Mouse (Mus musculus) cerebellum, postnatal 10 days (tissue): ENCODE measurements around the gene Gtf3c4.

ENCODE experiments used
- DNase-seq, 2 experiments: peaks; one replicate each; pipeline ENCODE4 v3.0.0; 2021; ENCODE audit warnings: mixed read lengths in 2 of 2

The Gtf3c4 gene

GRCm38 (mm10) chr2:28799575-28799974 lies 40.6 kb downstream of the Gtf3c4 start:
- DNase-seq = no peak

- no peak for DNase-seq
Measured at GRCm38 (mm10) chr2:28798390-28798789, 41.8 kb downstream of the Gtf3c4 start.

- peak in 1 of 2 experiments; percentile 22 for DNase-seq
Measured at GRCm38 (mm10) chr2:28797490-28798106, 42.6 kb downstream of the Gtf3c4 start.

GRCm38 (mm10) chr2:28796298-28796697 lies 43.9 kb downstream of the Gtf3c4 start:
- DNase-seq = no peak

GRCm38 (mm10) chr2:28794623-28795022 lies 45.5 kb downstream of the Gtf3c4 start:
- no peak for DNase-seq

- peak; percentile 57 to 65 for DNase-seq
Measured at GRCm38 (mm10) chr2:28792931-28793610, 47.1 kb downstream of the Gtf3c4 start.

GRCm38 (mm10) chr2:28787067-28787619 lies 53.0 kb downstream of the Gtf3c4 start:
- peak in 1 of 2 experiments; percentile 17 for DNase-seq

- DNase-seq = no peak
Measured at GRCm38 (mm10) chr2:28786355-28787066, 53.6 kb downstream of the Gtf3c4 start.

GRCm38 (mm10) chr2:28781310-28781709 lies 58.9 kb downstream of the Gtf3c4 start:
- no peak for DNase-seq

- DNase-seq = no peak
Measured at GRCm38 (mm10) chr2:28780001-28780782, 60.0 kb downstream of the Gtf3c4 start.

- DNase-seq = no peak
Measured at GRCm38 (mm10) chr2:28776728-28777127, 63.4 kb downstream of the Gtf3c4 start.

- no peak for DNase-seq
Measured at GRCm38 (mm10) chr2:28774073-28774472, 66.1 kb downstream of the Gtf3c4 start.
